Mouse (Mus musculus) monocyte, adult 2 months (primary cell): ENCODE measurements around the gene 5031439G07Rik.
"Not testable (repeated sequence)": the region's sequence is repeated elsewhere in the genome, so short reads cannot be mapped to it uniquely, and the experiment has no call there.

ENCODE experiments used
- DNase-seq, 2 experiments: peaks; one replicate each; pipeline ENCODE4 v3.0.0; 2022; ENCODE audit warnings: low spot score in 2 of 2, low read depth in 1 of 2

The 5031439G07Rik gene

GRCm38 (mm10) chr15:84957851-84958250, 30.5 kb downstream of the 5031439G07Rik start:
- DNase-seq = no peak

DNA sequence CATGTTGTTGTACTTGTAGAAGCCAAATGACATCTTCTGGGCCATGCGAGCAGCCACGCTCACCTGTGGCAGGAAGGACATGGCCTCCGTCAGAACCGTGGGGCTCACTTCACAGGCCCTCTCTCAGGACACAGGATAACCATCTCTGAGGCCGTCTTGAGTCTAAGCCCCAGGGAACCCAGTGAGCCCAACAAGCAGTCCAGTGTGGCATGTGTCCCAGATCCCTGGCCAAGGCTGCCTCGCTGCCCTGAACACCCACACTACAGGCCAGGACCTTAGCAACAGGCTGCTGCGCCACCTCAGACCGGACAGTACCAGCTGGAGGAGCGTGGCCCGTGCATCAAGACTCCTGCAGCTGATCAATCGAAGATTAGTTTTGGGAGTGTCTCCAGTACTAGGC, 35.1 kb downstream of the 5031439G07Rik start:
- DNase-seq = no peak

DNA sequence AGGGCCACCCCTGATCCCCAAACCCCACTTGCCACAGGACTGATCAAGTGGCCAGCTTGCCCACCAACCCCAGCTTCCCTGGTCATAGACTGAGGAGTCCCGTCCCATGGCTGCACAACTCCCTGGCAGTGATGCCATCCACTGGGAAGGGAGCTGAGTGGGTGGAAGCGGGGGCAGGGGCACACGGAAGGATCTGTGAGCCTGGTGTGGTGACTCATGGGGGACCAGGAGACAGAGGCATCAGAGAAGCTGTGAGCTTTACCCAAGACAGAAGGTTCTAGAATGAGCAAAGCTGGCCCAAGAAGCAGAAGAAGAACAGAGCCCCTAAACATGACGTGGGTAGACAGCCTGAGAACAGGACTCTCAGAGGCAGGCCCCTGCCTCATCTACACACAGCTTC, 38.3 kb downstream of the 5031439G07Rik start:
- DNase-seq = no peak

GRCm38 (mm10) chr15:84948990-84949389, 39.4 kb downstream of the 5031439G07Rik start:
- DNase-seq = no peak

- DNase-seq = no peak
Measured at GRCm38 (mm10) chr15:84944319-84944718, 44.0 kb downstream of the 5031439G07Rik start.

DNA sequence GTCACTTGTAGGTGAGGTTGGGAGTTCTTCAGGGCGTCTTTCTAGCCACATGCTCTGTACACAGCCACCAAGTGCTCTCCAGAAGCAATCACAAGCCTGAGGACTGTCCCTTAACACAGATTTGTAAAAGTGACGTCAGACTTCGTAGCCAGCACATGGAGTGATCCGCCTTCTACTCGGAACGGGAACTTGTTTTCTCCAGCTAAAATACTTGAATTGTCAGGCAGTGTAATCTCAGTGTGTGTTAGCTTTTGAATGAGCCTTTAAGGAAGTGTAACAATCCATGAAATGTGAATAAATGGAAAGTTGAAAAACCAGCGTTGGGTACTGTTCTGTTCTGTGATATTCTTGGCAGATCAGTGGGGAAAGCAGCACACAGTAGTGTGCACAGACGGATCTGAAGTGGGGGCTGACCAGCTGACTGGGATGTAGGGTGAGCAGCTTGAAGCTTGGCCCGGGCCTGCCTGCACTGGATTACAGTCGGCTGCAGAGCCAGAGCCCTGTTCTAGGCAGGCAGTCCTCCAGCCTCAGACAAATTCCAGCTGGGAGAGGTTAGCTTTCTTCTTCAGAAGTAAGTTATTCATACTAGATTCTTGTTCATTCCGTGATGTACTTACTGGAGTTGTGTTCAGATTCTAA, 45.6 kb downstream of the 5031439G07Rik start:
- no peak for DNase-seq

GRCm38 (mm10) chr15:84940102-84940501, 48.2 kb downstream of the 5031439G07Rik start:
- DNase-seq = no peak

DNA sequence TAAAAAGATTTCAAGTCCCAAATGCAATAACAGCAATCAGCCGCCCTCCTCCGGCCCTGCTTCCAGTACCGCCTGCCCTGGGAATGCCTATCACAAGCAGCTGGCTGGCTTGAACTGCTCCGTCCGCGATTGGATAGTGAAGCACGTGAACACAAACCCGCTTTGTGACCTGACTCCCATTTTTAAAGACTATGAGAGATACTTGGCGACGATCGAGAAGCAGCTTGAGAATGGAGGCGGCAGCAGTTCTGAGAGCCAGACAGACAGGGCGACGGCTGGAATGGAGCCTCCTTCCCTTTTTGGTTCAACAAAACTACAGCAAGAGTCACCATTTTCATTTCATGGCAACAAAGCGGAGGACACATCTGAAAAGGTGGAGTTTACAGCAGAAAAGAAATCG, 53.5 kb downstream of the 5031439G07Rik start:
- no peak for DNase-seq

- no peak for DNase-seq
Measured at GRCm38 (mm10) chr15:84932351-84932750, 56.0 kb downstream of the 5031439G07Rik start.

GRCm38 (mm10) chr15:84925495-84926018, 62.8 kb downstream of the 5031439G07Rik start:
- no peak for DNase-seq

DNA sequence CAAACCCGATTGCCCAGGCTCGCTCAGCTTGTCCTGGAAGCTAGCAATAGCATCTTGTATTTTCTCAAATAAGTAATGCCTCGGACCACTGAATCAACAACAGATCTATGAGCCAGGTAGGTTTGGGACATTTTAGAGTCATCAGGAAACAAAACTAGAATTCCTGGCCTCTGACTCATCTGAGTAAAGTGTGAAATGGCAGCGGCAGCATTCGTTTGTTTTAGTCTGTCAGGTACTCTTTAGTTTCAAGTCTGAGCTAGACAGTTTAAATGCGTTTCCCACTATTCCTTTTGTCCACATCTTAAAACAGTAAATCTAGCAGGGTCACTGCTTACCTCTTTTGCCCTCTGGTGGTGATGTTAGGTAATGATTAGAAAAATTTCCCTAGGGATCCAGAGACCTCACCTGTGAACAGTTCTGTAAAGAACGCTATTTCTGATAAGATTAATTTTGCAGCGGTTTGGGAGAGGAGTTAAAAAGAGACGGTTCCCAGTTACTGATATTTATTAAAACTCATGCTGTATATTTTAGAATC, 63.5 kb downstream of the 5031439G07Rik start:
- no peak for DNase-seq

GRCm38 (mm10) chr15:84923508-84924181, 64.7 kb downstream of the 5031439G07Rik start:
- peak in 1 of 2 experiments; percentile 34 for DNase-seq

- peak; percentile 97 to 99 for DNase-seq
Measured at GRCm38 (mm10) chr15:84922884-84923507, 65.4 kb downstream of the 5031439G07Rik start, which contains the start of gene Nup50. Gene Nup50 (plus strand): TSS chr15:84923411.

DNA sequence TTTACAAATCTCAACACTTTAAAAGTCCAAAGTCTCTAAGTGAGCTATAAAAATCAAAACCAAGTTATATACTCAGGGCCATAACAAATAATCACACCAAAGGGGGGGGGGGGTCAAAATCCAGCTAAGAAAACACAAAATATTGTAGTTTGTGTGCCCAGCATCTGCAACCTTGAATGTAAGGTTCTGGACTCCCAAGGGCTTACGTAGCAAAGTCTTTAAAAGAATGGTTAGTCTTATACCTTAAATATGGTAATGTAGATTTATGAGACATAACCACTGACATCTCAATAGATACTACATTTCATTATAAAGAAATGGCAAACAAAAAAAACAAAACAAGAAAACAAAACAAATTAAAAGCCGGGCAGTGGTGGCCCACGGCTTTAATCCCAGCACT, 68.4 kb downstream of the 5031439G07Rik start, which contains the start of gene Gm29666:
Gm29666 (minus strand) TSS at position 101 of the 400 bp plus-strand sequence.
- no peak for DNase-seq

GRCm38 (mm10) chr15:84913201-84913600, 75.2 kb downstream of the 5031439G07Rik start:
- DNase-seq = no peak

DNA sequence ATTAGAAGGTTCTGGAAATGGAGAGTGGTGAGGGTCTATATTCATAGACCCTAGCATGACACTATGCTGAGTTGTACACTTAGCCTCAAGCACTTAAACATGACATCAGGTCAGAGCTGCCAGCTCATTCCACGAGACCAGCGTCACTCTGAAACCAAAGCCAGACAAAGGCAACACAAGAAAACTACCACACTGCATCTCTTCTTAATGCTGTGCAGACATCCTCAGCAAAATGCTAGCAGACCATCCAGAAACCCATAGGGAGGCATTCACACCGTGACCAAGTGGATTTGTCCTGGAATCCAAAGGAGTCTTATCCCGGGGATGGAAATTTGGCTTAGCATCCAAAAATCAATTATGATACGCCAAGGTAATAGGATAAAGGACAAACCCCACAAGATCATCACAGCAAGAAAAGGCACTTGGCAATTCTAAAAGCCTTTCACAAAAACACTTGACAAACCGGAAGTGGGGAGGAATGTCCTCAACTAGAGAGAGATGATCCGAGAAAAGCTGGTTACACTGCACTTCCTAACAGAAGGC, 84.4 kb downstream of the 5031439G07Rik start:
- no peak for DNase-seq

- DNase-seq = no peak
Measured at GRCm38 (mm10) chr15:84898077-84898476, 90.3 kb downstream of the 5031439G07Rik start.

- DNase-seq = no peak
Measured at GRCm38 (mm10) chr15:84896664-84897063, 91.7 kb downstream of the 5031439G07Rik start.

- DNase-seq = not testable (repeated sequence)
Measured at GRCm38 (mm10) chr15:84896216-84896615, 92.1 kb downstream of the 5031439G07Rik start.
